Mouse (Mus musculus): ENCODE results near the gene Hoxa2. TPM values are rescaled to one million over a fixed set of nuclear protein-coding genes. Genes with fewer than 3 reads are reported as not detected.

Gene Hoxa2
- polyA plus RNA-seq, 1 experiment = not detected

DNA sequence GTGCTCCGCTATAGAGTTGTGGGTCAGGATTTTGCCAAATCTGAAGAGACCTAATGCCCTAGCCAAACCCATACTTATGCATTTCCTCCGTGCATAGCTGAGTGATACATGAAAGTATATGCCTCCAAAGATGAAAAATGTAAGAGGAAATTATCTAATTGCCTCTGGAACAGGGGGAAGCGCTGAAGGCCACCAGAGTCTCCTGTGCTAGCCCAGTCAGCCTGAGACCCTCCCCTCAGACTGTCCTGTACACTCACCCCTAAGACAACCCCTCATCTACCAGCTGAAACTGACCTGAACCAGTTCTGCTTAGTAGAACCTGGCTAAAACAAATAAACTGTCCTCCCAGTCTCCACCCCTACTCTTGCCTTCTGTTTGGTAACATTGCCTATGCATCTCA is 16.1 kb upstream of the Hoxa2 start:
- no peaks in the 10 kb centered on the region for H3K4me1 ChIP-seq (ENCODE audit: control insufficient read depth, insufficient read depth, low read length)
- H3K4me3 ChIP-seq (ENCODE audit: insufficient read depth, low read length) = no peak overlapping the region
- no peak for TF ChIP-seq POLR2A (IDR thresholded peaks at IDR 0.05; ENCODE audit: borderline replicate concordance, low read depth, low read length)
- no peak for TF ChIP-seq CTCF (IDR thresholded peaks at IDR 0.05; ENCODE audit: low read depth, low read length)
- H3K27ac ChIP-seq (ENCODE audit: insufficient read depth, low read depth, low read length) = no peak overlapping the region

DNA sequence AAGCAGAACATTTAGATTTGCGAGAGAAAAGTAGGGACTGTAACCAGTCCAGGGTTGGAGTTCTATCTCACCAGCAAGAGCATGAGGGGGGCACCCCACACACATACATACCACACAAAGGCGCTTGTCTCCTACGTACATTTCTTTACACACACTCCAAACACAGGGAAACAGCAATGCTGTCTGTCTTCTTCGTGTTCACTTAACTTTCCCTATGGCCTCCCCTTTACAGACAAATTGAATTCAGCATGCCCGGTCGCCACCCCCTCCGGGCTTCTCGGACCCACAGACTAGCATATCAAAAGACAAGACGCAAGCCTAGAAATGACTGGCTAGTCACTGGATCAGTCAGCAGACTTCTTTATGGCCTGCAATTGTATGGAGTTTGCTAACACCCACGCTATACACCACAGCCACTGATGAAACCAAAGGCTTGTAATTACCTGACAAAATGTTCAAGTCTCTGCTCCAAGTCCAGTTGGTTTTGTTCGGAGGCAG is 15.6 kb upstream of the Hoxa2 start:
- Histone ChIP-seq H3K4me1 (ENCODE audit: control insufficient read depth, insufficient read depth, low read length) (no peaks in the 10 kb centered on the region), H3K4me3 (ENCODE audit: insufficient read depth, low read length) (no peak overlapping the region)

DNA sequence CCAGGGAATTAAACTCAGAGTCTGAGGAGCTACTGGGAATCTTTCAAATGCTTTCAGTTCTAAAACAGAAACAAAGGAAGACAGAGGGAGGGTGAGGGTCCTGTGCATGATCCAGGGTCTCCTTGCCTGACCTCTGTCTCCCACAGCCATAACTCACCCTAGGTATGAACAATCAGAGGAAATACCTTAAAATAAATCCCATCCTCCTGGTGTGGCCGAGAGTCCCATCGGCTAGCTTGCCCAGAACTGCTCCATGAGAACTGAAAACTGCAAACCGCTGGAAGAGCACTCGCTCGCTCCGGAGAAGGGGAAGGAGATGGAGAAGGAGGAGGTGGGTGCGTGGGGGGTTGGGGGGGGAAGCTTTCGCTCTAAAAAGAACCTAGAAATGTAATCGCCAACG is 15.1 kb upstream of the Hoxa2 start:
- Histone ChIP-seq H3K27ac (ENCODE audit: insufficient read depth, low read depth, low read length) (no peak overlapping the region), H3K4me1 (ENCODE audit: control insufficient read depth, insufficient read depth, low read length) (no peaks in the 10 kb centered on the region), H3K4me3 (ENCODE audit: insufficient read depth, low read length) (no peak overlapping the region)
- TF ChIP-seq POLR2A (IDR thresholded peaks at IDR 0.05; ENCODE audit: borderline replicate concordance, low read depth, low read length) = no peak
- no peak for TF ChIP-seq CTCF (IDR thresholded peaks at IDR 0.05; ENCODE audit: low read depth, low read length)

More for the DNA sequence above, 15.6 kb upstream of the Hoxa2 start:
- TF ChIP-seq POLR2A (IDR thresholded peaks at IDR 0.05; ENCODE audit: borderline replicate concordance, low read depth, low read length) (no peak), CTCF (IDR thresholded peaks at IDR 0.05; ENCODE audit: low read depth, low read length) (no peak)
- H3K27ac ChIP-seq (ENCODE audit: insufficient read depth, low read depth, low read length) = no peak overlapping the region

DNA sequence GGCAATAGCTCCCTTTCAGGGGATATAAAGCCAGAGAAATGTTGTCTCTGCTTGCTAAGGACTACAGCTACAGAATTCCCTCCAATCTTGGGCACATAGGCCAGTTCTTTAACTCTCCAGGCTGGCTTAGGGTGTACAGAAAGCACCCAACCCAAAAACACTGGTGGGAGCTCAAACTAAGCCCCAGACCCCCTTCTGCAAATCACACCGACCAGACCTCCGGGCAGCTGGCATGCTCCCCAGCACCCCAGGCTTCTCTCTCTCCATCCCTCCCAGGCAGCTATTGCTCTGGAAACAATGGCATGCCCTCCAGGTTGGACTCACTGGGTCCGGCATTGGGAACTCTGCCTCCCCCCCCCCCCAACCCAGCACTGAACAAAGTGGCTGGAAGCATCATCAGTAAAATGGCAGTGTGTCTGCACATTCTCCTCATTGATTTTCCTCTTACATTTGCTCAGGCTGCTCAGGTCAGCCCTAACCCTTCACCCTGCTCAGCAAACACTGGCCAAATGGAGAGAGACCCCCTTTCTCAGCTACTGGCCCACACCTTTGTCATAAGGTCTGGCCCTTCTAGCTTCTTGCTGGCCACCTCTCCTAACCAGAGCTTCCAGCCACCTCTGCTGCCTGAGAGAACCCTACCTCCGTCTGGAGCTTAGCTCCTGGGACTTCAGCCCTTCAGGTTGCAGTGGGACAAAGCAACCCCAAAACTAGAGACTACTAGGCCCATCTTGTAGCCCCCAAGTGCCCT is 14.5 kb upstream of the Hoxa2 start:
- TF ChIP-seq POLR2A (IDR thresholded peaks at IDR 0.05; ENCODE audit: borderline replicate concordance, low read depth, low read length) = no peak
- no peak for TF ChIP-seq CTCF (IDR thresholded peaks at IDR 0.05; ENCODE audit: low read depth, low read length)
- no peak overlapping the region for H3K4me3 ChIP-seq (ENCODE audit: insufficient read depth, low read length)
- no peaks in the 10 kb centered on the region for H3K4me1 ChIP-seq (ENCODE audit: control insufficient read depth, insufficient read depth, low read length)
- H3K27ac ChIP-seq (ENCODE audit: insufficient read depth, low read depth, low read length) = no peak overlapping the region

DNA sequence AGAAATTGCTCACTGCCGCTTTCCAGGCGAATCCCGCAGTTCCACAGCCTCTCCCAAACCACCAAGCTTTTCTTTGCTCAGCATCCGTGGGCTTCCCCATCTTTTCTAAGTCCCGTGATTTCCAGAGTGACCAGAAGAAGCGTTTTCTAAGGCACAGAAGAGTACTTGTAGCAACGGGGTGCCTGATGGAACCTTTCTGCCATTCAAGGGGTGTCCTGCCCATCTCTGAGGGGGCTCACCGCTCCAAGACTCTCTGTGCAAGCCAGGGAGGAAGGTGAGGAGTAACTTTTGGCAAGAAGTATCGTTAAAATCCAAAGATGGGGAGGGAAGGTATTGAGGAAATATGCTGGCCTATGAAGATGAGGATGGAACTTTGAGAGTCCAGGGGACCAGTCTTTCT is 13.2 kb upstream of the Hoxa2 start:
- TF ChIP-seq CTCF (IDR thresholded peaks at IDR 0.05; ENCODE audit: low read depth, low read length) (no peak), POLR2A (IDR thresholded peaks at IDR 0.05; ENCODE audit: borderline replicate concordance, low read depth, low read length) (no peak)
- no peak overlapping the region for H3K27ac ChIP-seq (ENCODE audit: insufficient read depth, low read depth, low read length)
- no peaks in the 10 kb centered on the region for H3K4me1 ChIP-seq (ENCODE audit: control insufficient read depth, insufficient read depth, low read length)
- no peak overlapping the region for H3K4me3 ChIP-seq (ENCODE audit: insufficient read depth, low read length)

DNA sequence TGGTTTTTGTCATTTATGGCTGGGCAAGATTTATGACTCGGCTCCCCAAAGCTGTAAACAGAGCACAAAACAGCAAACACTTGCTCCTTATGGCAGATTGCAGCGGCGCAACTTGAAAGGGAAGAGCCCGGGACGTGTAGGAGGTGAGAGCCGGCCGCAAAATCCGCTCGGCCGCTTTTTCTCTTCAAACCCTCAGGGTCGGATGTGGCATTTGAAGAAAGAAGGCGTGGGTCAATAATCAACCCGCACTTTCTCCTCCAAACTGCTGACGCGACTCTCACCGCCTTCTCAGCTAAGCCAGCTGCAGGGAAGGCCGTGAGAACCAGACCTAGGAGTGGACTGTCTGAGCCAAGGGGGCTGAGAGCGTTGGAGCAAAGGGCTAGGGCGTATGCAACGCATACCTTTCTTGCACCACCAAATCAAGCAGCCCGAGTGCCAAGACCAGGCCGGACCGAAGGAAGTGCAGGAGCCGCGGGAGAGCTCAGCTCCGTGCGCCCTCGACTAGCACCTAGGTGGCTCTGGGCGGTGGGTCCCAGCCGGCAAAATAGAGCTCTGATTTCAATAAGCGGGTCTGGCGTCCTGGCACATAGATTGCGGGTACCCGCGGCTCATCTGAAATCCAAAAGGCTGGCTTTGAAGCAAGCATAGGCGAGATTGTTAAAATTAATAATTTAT is 12.6 kb upstream of the Hoxa2 start, which contains the start of gene 5730596B20Rik:
Gene 5730596B20Rik (plus strand): TSS at position 438 of the 675 bp plus-strand sequence.
- TF ChIP-seq CTCF (IDR thresholded peaks at IDR 0.05; ENCODE audit: low read depth, low read length) (no peak), POLR2A (IDR thresholded peaks at IDR 0.05; ENCODE audit: borderline replicate concordance, low read depth, low read length) (no peak)
- Histone ChIP-seq H3K4me3 (ENCODE audit: insufficient read depth, low read length) (no peak within 1 kb of the TSS), H3K27ac (ENCODE audit: insufficient read depth, low read depth, low read length) (no peak within 1 kb of the TSS), H3K4me1 (ENCODE audit: control insufficient read depth, insufficient read depth, low read length) (no peaks in the 10 kb centered on the region)

DNA sequence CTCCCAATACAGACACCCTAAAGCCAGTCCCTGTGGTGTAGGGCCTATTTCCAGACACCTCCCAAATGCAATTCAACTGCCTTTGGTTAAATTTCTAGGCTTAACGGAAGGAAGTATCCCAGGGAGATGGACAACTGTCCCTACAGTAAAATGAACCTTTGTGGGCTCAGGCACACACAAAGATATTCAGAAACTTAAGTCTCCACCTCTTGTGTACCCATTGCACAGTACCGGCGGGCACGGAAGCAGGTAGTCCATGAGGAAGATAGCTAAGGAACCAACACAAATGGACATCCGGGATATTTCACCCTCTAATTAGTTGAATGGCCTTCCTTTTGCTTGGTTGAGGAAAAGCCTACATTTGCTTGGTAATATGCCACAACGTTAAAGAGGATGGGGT is 11.8 kb upstream of the Hoxa2 start:
- no peak for TF ChIP-seq CTCF (IDR thresholded peaks at IDR 0.05; ENCODE audit: low read depth, low read length)
- no peak for TF ChIP-seq POLR2A (IDR thresholded peaks at IDR 0.05; ENCODE audit: borderline replicate concordance, low read depth, low read length)
- no peak overlapping the region for H3K4me3 ChIP-seq (ENCODE audit: insufficient read depth, low read length)
- no peaks in the 10 kb centered on the region for H3K4me1 ChIP-seq (ENCODE audit: control insufficient read depth, insufficient read depth, low read length)
- H3K27ac ChIP-seq (ENCODE audit: insufficient read depth, low read depth, low read length) = no peak overlapping the region

DNA sequence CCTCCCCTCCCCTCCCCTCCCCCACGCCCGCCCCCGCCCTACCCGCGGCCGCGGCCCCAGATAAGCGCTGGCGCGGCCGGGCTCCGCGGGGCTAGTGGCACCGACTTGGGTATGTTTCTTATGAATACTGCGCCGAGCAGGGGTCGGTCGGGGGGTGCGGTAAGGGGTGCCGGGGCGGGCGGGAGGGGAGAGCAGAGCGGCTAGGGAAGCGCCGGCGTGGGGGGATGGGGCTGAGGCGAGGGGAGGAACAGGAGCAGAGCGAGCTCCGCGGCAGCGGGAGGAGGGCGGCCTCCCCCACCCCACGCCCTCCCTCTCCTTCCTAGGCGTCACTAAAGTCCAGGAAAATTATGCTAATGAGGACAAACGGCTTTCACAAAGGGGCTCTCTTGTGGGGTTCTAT is 11.2 kb upstream of the Hoxa2 start:
- Histone ChIP-seq H3K27ac (ENCODE audit: insufficient read depth, low read depth, low read length) (no peak overlapping the region), H3K4me1 (ENCODE audit: control insufficient read depth, insufficient read depth, low read length) (no peaks in the 10 kb centered on the region), H3K4me3 (ENCODE audit: insufficient read depth, low read length) (no peak overlapping the region)
- TF ChIP-seq POLR2A (IDR thresholded peaks at IDR 0.05; ENCODE audit: borderline replicate concordance, low read depth, low read length) = no peak
- TF ChIP-seq CTCF (IDR thresholded peaks at IDR 0.05; ENCODE audit: low read depth, low read length) = no peak

DNA sequence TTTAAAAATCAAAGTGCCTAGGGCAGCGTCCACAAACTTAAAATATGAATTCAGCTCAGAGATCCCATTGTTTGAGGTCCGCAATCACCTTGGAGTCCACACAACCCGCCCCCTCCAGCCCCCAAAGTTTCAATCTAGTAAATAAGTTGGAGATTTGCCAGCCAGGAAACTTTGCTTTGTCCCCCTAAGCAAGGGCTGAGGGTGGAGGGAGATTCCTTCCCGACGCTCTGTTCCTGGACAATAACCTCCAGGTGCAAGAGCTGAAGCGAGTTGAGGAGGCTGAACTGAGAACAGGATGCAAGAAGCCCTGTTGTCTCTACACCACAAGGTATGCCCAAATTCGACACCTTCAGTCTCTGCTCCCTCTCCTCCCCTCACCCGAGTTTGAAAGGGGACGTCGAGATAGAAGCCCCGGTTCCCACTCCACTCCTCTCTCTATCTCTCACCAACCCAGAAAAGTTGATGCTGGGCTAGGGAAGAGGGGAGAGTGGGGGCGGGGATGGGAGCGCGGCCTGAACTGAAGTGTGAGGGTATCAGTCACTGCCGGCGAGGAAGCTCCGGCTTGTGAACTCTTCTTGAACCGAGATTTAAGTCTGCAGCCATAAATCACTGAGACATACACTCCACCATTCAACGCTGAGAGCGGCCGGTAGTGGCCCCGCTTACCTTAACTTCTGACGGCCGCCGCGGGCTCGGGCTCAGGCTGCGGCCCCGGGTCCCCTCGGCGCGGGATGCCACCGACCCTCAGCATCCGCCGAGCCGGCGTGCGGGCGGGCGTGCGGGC is 10.5 kb upstream of the Hoxa2 start:
- H3K4me1 ChIP-seq (ENCODE audit: control insufficient read depth, insufficient read depth, low read length) = no peaks in the 10 kb centered on the region
- no peak for TF ChIP-seq CTCF (IDR thresholded peaks at IDR 0.05; ENCODE audit: low read depth, low read length)
- TF ChIP-seq POLR2A (IDR thresholded peaks at IDR 0.05; ENCODE audit: borderline replicate concordance, low read depth, low read length) = no peak
- no peak overlapping the region for H3K27ac ChIP-seq (ENCODE audit: insufficient read depth, low read depth, low read length)
- H3K4me3 ChIP-seq (ENCODE audit: insufficient read depth, low read length) = no peak overlapping the region

All from bone marrow macrophage, adult 2 months (primary cell).